Mouse (Mus musculus) spleen, postnatal 14 days (tissue): ENCODE data around the gene Prpf18.
"Not testable (repeated sequence)": the region's sequence is repeated elsewhere in the genome, so short reads cannot be mapped to it uniquely, and the experiment has no call there.

ENCODE experiments used
- DNase-seq, 2 experiments: peaks; one replicate each; pipeline ENCODE4 v3.0.0; 2021 to 2022; ENCODE audit warnings: low spot score in 2 of 2

The Prpf18 gene

GRCm38 (mm10) chr2:4614276-4614929, 37.5 kb downstream of the Prpf18 start:
- DNase-seq = not testable (repeated sequence)

- no peak for DNase-seq
Observed at GRCm38 (mm10) chr2:4611704-4612103, 40.2 kb downstream of the Prpf18 start.

- no peak for DNase-seq
Observed at GRCm38 (mm10) chr2:4611295-4611694, 40.6 kb downstream of the Prpf18 start.

- no peak for DNase-seq
Observed at GRCm38 (mm10) chr2:4609433-4609832, 42.5 kb downstream of the Prpf18 start.

GRCm38 (mm10) chr2:4608253-4608652, 43.7 kb downstream of the Prpf18 start:
- no peak for DNase-seq

GRCm38 (mm10) chr2:4606559-4606958, 45.4 kb downstream of the Prpf18 start:
- no peak for DNase-seq

- no peak for DNase-seq
Observed at GRCm38 (mm10) chr2:4603361-4603945, 48.5 kb downstream of the Prpf18 start.

GRCm38 (mm10) chr2:4601034-4601890, 50.7 kb downstream of the Prpf18 start:
- DNase-seq = peak in 1 of 2 experiments; percentile 17

GRCm38 (mm10) chr2:4596992-4597391, 54.9 kb downstream of the Prpf18 start:
- no peak for DNase-seq

- DNase-seq = no peak
Observed at GRCm38 (mm10) chr2:4593878-4594387, 58.0 kb downstream of the Prpf18 start.

GRCm38 (mm10) chr2:4593433-4593832, 58.5 kb downstream of the Prpf18 start:
- DNase-seq = no peak

GRCm38 (mm10) chr2:4592666-4593065, 59.2 kb downstream of the Prpf18 start:
- no peak for DNase-seq

- DNase-seq = no peak
Observed at GRCm38 (mm10) chr2:4591647-4592046, 60.3 kb downstream of the Prpf18 start.

GRCm38 (mm10) chr2:4587685-4588409, 64.1 kb downstream of the Prpf18 start:
- DNase-seq = no peak

GRCm38 (mm10) chr2:4586245-4586644, 65.7 kb downstream of the Prpf18 start:
- DNase-seq = no peak

- DNase-seq = no peak
Observed at GRCm38 (mm10) chr2:4584252-4584651, 67.7 kb downstream of the Prpf18 start.

- no peak for DNase-seq
Observed at GRCm38 (mm10) chr2:4582930-4583329, 69.0 kb downstream of the Prpf18 start.

GRCm38 (mm10) chr2:4580666-4581065, 71.2 kb downstream of the Prpf18 start:
- DNase-seq = no peak

- no peak for DNase-seq
Observed at GRCm38 (mm10) chr2:4579357-4580068, 72.4 kb downstream of the Prpf18 start.

- DNase-seq = no peak
Observed at GRCm38 (mm10) chr2:4578291-4578690, 73.6 kb downstream of the Prpf18 start.

GRCm38 (mm10) chr2:4575975-4576374, 75.9 kb downstream of the Prpf18 start:
- no peak for DNase-seq
